Mouse (Mus musculus) macrophage (primary cell): ENCODE data around the gene Zfp963. TPM values are rescaled to one million over a fixed set of nuclear protein-coding genes. Genes with fewer than 3 reads are reported as not detected.
"Not testable (repeated sequence)": the region's sequence is repeated elsewhere in the genome, so short reads cannot be mapped to it uniquely, and the experiment has no call there.

Experiments used
- H3K27ac ChIP-seq: fragments of 350-480 bp; formaldehyde crosslinking; 2 replicates; pipeline ENCODE4 v1.9.0; 2021
- H3K36me3 ChIP-seq: fragments of 350-480 bp; formaldehyde crosslinking; 2 replicates; pipeline ENCODE4 v1.9.0; 2021; ENCODE audit errors: inconsistent target
- H3K4me3 ChIP-seq: fragments of 350-480 bp; formaldehyde crosslinking; 2 replicates; pipeline ENCODE4 v1.9.0; 2021; ENCODE audit errors: inconsistent target
- H3K79me2 ChIP-seq: fragments of 350-480 bp; formaldehyde crosslinking; 2 replicates; pipeline ENCODE4 v1.9.0; 2021; ENCODE audit errors: inconsistent target
- WGBS: methylation state at CpG from one replicate; pipeline ENCODE4 v1.1.7; 2026; ENCODE audit warnings: inconsistent platforms; ENCODE audit not compliant: missing documents; 5-methylcytosine and 5-hydroxymethylcytosine counted together
- polyA plus RNA-seq: library from polyadenylated mRNA; stranded (reverse); fragments of 250-400 nt; gene quantifications from 3 replicates; pipeline ENCODE4 v1.2.4, GENCODE M21; 2018; ENCODE audit warnings: inconsistent platforms

The Zfp963 gene
- polyA plus RNA-seq, 1 experiment from 2014 or later, result 6.2 TPM

DNA sequence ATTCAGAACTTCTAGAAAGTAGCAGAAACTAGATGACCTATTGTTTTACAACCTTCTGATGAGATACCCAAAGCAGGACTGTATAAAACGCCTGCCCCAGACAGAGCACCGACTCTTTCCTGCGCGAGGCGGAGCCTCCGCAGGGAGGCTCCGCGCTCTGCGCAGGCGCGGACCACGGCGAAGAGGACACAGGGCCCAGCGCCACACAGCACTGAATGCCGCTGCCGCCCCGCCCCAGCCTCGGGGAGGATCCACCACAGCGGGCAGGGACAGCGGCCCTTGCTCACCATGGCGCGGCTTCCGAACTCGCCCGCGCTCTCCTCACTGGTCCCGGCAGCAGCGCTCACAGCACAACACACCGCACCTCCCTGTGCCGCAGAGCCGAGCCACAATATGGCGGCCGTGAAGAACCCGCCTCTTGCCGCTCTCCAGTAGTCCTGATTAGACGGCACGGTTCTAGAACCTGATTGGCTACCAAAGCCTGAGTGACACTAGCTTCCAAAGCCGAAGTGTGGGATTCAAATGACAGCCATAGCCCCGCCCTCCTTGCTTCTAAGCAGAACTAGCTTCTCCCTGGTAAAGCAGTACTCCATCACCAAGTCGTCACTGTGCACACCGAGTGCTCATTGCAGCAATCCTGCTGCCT is 24.9 kb upstream of the Zfp963 start, which contains the start of gene Gm20422:
TSS of gene Gm20422 (minus strand) at position 384 of the 646 bp plus-strand sequence.
- peaks cover 48% of the 10 kb centered on the region for H3K79me2 ChIP-seq
- H3K27ac ChIP-seq, result peak within 1 kb of the TSS; percentile 21
- H3K36me3 ChIP-seq, result peaks cover 3% of the 10 kb centered on the region; the same call in 1 of the 2 replicates
- WGBS, result under 1% methylated on average over 41 of the region's 41 CpGs
- H3K4me3 ChIP-seq, result peak within 1 kb of the TSS; percentile 31

DNA sequence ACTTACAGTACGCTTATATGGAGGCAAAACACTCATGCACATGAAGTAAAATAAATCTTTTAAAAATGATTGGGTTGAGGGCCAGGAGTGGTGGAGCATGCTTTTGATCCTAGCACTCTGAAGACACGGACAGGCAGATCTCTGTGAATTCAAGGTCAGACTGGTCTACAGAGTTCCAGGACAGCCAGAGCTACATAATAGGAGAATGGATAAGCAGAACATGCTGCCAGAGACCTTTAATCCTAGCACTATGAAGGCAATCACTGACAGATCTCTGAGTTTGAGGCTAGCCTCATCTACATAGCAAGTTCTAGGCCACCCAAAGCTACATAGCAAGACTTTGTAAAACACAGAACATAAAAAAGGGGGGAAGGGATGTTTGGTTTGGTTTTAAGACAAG is 22.3 kb upstream of the Zfp963 start:
- H3K36me3 ChIP-seq, result peaks cover 28% of the 10 kb centered on the region

DNA sequence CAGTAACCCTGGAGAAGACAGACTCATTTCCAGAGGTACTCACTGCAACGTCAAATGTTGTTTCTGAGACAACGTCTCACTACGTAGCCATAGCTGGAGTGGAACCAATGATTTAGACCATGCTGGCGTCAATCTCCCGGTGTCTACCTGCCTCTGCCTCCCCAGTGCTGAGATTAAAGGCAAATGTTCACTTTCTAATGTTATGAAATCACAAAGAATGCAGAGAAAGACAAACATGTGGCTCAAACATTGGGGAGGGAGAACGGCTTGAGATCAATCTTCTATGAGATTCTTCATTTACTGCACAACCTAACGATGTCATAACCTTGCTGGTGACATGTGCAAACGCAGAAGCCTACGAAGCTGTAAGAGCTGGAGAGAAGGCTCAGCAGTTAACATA is 21.5 kb upstream of the Zfp963 start:
- H3K27ac ChIP-seq, result no peak overlapping the region
- H3K4me3 ChIP-seq, result no peak overlapping the region
- peaks cover 66% of the 10 kb centered on the region for H3K79me2 ChIP-seq
- 90% methylated on average over 9 of the region's 9 CpGs for WGBS
- peaks cover 37% of the 10 kb centered on the region for H3K36me3 ChIP-seq

More for the DNA sequence above, 22.3 kb upstream of the Zfp963 start:
- Histone ChIP-seq H3K4me3 (no peak overlapping the region), H3K79me2 (peaks cover 66% of the 10 kb centered on the region), H3K27ac (no peak overlapping the region)
- WGBS, result 100% methylated on average over 2 of the region's 2 CpGs

DNA sequence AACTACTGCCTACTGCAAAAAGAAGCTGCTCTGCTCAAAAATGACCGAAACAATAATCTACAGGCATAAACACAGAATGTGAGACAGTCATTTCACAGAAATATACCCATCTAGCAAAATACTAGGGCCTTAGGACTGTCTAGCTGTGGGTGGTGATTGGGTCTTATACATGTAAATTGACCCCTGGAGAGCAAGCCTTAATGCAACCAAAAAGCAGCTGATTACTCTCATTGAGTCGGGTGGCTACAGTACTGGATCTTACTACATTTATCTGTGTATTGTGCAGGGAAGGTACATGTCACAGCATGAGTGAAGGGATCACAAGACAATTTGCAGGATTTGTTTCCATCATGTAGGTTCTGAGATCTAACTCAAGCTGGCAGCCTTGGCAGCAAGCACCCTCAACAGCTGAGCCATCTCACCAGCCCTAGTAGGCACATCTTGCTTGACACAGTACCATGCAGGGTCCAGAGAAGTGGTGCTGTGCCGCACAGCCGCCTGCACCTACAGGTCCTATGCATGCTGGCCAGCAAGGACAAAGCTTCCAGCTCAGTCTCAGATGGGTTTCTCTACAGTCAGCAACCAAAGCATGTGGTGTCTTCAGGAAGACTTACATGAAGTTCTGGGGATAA is 12.2 kb upstream of the Zfp963 start:
- WGBS, result 92% methylated on average over 4 of the region's 4 CpGs
- Histone ChIP-seq H3K79me2 (no peaks in the 10 kb centered on the region), H3K4me3 (no peak overlapping the region), H3K27ac (no peak overlapping the region), H3K36me3 (peaks cover 41% of the 10 kb centered on the region)

GRCm38 (mm10) chr8:69758316-69758715 is 8.5 kb upstream of the Zfp963 start:
- H3K36me3 ChIP-seq, result peaks cover 12% of the 10 kb centered on the region
- H3K79me2 ChIP-seq, result no peaks in the 10 kb centered on the region
- H3K4me3 ChIP-seq, result no peak overlapping the region
- WGBS, result 96% methylated on average over 5 of the region's 5 CpGs
- H3K27ac ChIP-seq, result no peak overlapping the region

DNA sequence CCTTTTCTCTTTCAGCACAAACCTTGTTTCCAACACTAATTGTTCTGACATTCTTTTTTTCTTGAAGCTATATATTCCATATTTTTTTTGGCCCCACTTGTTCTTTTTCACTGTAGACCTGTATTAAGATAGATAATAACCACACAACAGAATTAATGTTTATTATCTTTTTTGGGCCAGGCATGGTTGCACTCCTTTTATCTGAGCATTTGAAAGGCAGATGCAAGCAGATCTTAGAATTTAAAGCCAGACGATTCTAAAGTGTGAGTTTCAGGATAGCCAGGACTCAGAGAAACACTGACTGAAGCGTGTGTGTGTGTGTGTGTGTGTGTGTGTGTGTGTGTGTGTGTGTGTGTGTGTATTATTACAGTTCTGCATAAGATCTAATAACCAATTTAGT is 2.7 kb upstream of the Zfp963 start:
- Histone ChIP-seq H3K79me2 (peaks cover 17% of the 10 kb centered on the region; the same call in 1 of the 2 replicates), H3K36me3 (peaks cover 5% of the 10 kb centered on the region; the same call in 1 of the 2 replicates), H3K4me3 (no peak overlapping the region), H3K27ac (no peak overlapping the region)
- 90% methylated on average over 2 of the region's 2 CpGs for WGBS

- Histone ChIP-seq H3K4me3 (no peak overlapping the region), H3K36me3 (peaks cover 12% of the 10 kb centered on the region), H3K27ac (no peak overlapping the region), H3K79me2 (no peaks in the 10 kb centered on the region)
- 100% methylated on average over 2 of the region's 2 CpGs for WGBS
Measured at GRCm38 (mm10) chr8:69741231-69741630, 8.5 kb downstream of the Zfp963 start.

- Histone ChIP-seq H3K36me3 (peaks cover 12% of the 10 kb centered on the region), H3K79me2 (no peaks in the 10 kb centered on the region), H3K4me3 (no peak overlapping the region), H3K27ac (no peak overlapping the region)
- WGBS, result 88% methylated on average over 6 of the region's 6 CpGs
Measured at GRCm38 (mm10) chr8:69740763-69741162, 9.0 kb downstream of the Zfp963 start.

DNA sequence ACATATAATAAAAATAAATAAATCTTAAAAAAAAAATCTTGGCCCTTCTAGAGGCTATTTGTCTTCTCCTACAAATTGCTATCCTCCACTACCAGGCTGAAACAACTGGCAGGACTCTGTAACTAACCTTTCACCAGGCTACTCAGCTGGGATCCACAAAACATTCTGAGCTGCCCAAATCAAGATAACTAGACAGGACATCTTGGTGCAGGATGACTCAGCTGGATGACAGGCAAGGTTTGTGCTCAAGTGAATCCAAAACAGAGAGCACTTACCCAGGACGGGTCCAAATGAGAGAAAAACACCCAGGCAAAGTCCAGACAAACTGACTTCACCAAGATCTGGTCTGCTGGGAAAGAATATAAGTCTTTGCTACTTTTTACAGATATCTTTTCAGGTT is 14.3 kb downstream of the Zfp963 start:
- Histone ChIP-seq H3K27ac (no peak overlapping the region), H3K36me3 (no peaks in the 10 kb centered on the region), H3K79me2 (no peaks in the 10 kb centered on the region), H3K4me3 (no peak overlapping the region)
- WGBS, result 85% methylated on average over 1 of the region's 1 CpGs

DNA sequence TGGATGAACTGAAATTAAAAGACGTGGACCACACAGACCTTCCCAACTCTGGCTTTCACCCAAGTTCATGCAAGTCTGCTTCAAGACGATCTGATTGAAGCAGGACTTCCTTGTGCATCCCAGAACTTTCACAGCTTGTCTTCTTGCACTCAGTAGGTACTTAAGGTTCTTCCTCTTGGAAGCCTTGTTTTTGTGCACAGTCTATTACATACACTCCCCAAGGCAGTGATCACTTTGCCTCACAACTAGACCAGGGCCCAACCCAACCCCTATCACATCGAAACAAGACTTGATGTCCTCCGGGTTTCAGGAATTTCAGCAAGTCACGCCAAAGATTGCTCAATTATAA is 32.6 kb downstream of the Zfp963 start:
- 45% methylated on average over 5 of the region's 5 CpGs for WGBS
- H3K79me2 ChIP-seq, result peaks cover 40% of the 10 kb centered on the region
- H3K27ac ChIP-seq, result no peak overlapping the region; the same call in 1 of the 2 replicates
- H3K4me3 ChIP-seq, result peak overlapping the region; percentile 29; the same call in 1 of the 2 replicates
- H3K36me3 ChIP-seq, result peaks cover 7% of the 10 kb centered on the region; the same call in 1 of the 2 replicates

DNA sequence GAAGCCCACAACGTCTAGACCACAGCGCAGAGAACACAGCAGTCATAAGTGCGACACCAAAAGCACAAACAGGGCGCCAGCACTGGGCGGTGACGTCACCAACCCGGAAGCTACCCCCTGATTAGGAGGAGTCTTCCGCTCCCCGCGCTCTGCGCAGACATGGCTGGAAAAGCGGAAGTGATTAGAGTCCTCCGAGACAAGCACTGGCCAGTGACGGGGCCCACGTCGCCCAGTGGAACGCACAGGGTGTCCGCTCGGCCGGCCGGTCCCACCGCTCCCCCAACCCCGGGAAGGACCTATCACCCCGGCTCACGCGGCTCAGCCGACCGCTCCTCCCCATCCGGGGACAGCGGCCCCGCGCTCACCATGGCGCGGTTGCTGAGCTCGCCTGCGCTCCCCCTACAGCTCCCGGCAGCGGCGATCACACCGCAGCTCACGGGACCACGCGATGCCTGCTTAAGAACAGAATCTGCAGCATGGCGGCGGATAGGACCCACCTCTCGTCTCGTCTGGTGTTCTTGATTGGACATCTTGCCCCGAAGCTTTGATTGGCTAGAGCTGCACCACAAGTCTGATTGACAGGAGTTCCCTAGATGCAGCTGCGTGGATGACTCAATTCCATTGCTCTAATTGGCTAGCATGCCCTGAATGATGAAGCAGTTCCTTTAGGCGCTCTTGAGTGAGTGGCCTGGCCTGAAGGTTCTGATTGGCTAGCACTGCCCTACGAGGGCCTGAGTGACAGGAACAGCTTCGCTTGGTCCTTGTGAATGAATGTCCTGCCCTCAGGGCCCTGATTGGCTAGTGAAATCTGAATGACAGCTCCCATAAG is 33.2 kb downstream of the Zfp963 start:
- peak overlapping the region; percentile 54 for H3K27ac ChIP-seq
- H3K79me2 ChIP-seq, result peaks cover 46% of the 10 kb centered on the region
- WGBS, result under 1% methylated on average over 50 of the region's 52 CpGs
- H3K36me3 ChIP-seq, result peaks cover 11% of the 10 kb centered on the region; the same call in 1 of the 2 replicates
- H3K4me3 ChIP-seq, result peak overlapping the region; percentile 56

GRCm38 (mm10) chr8:69715366-69715765 is 34.4 kb downstream of the Zfp963 start:
- 86% methylated on average over 6 of the region's 6 CpGs for WGBS
- Histone ChIP-seq H3K36me3 (peaks cover 22% of the 10 kb centered on the region), H3K27ac (no peak overlapping the region), H3K4me3 (peak overlapping the region; percentile 56), H3K79me2 (peaks cover 54% of the 10 kb centered on the region)

DNA sequence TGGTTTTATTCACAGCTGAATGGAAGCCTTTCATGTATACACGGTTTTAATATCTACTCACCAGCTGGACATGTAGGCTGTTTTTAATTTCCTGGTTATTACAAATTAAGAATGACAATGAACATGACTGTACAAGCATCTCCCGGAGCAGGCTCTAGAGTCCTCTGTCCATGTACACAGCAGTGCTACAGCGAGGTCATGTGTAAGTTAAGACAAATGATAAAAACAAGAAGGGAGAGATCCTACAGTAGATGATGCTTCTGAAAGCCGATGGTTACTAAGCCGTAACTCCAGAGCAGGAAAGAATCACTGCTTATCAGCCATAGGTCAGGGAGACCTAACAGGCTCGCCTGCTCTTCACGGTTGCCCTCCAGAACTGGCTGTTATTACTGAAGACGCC is 36.3 kb downstream of the Zfp963 start:
- 95% methylated on average over 8 of the region's 8 CpGs for WGBS
- Histone ChIP-seq H3K27ac (no peak overlapping the region), H3K4me3 (no peak overlapping the region), H3K36me3 (peaks cover 41% of the 10 kb centered on the region), H3K79me2 (peaks cover 54% of the 10 kb centered on the region)

- WGBS, result 90% methylated on average over 8 of the region's 10 CpGs
- not testable (repeated sequence) for H3K4me3 ChIP-seq, H3K27ac ChIP-seq
- peaks cover 47% of the 10 kb centered on the region for H3K79me2 ChIP-seq
- peaks cover 70% of the 10 kb centered on the region for H3K36me3 ChIP-seq
Measured at GRCm38 (mm10) chr8:69710624-69711023, 39.1 kb downstream of the Zfp963 start, which contains the start of gene Zfp869. Zfp869 (minus strand) TSS chr8:69710724.
